Mouse (Mus musculus) lung, embryonic 14.5 days (tissue): Measurements from ENCODE around the gene Xrcc6. TPM values are rescaled to one million over a fixed set of nuclear protein-coding genes. Genes with fewer than 3 reads are reported as not detected.

Experiments used
- ATAC-seq: fragments of 200-750 bp; cut with Nextera tagmentation; 2 replicates; pipeline ENCODE4 v1.8.0; 2017; ENCODE audit warnings: mild to moderate bottlenecking, moderate TSS enrichment, moderate library complexity; ENCODE audit not compliant: insufficient read depth
- DNase-seq: peaks from one replicate; pipeline ENCODE4 v3.0.0-alpha.2; 2015
- H3K27ac ChIP-seq: fragments of 300-500 bp; sonication (generic); 2 replicates; pipeline ENCODE4 v1.5.1; 2014; ENCODE audit warnings: low read depth, mild to moderate bottlenecking, moderate library complexity
- H3K27me3 ChIP-seq: fragments of 300-500 bp; sonication (generic); 2 replicates; pipeline ENCODE4 v1.6.1; 2014; ENCODE audit warnings: low read length, control low read depth; ENCODE audit not compliant: insufficient read depth
- H3K36me3 ChIP-seq: fragments of 300-500 bp; sonication (generic); 2 replicates; pipeline ENCODE4 v1.6.1; 2014; ENCODE audit warnings: control low read depth; ENCODE audit not compliant: insufficient read depth
- H3K4me1 ChIP-seq: fragments of 300-500 bp; sonication (generic); 2 replicates; pipeline ENCODE4 v1.6.1; 2014; ENCODE audit warnings: antibody characterized with exemption, control low read depth; ENCODE audit not compliant: insufficient read depth
- H3K4me2 ChIP-seq: fragments of 300-500 bp; sonication (generic); 2 replicates; pipeline ENCODE4 v1.6.1; 2014; ENCODE audit warnings: mild to moderate bottlenecking
- H3K4me3 ChIP-seq: fragments of 300-500 bp; sonication (generic); 2 replicates; pipeline ENCODE4 v1.5.1; 2014; ENCODE audit warnings: low read depth, low read length
- H3K9ac ChIP-seq: fragments of 300-500 bp; sonication (generic); 2 replicates; pipeline ENCODE4 v1.6.1; 2014
- H3K9me3 ChIP-seq: fragments of 300-500 bp; sonication (generic); 2 replicates; pipeline ENCODE4 v1.6.1; 2016; ENCODE audit warnings: low read depth, low read length, control low read depth
- CTCF ChIP-seq: IDR thresholded peaks from 2 replicates; pipeline ENCODE4 v1.5.1; 2016; ENCODE audit warnings: antibody characterized with exemption, low read depth
- WGBS: fragments of 180-500 bp; shearing (Covaris S2); extraction: QIAGEN DNeasy Blood & Tissue Kit; methylation state at CpG from one replicate; pipeline ENCODE4 v1.1.7; 2014; 5-methylcytosine and 5-hydroxymethylcytosine counted together
- polyA plus RNA-seq: library from polyadenylated mRNA; unstranded; fragments of >200 nt; fragmentation: Nextera tagmentation; extraction: Ambion mirVana; gene quantifications from 2 replicates; pipeline ENCODE4 v1.2.1, GENCODE M21; 2014

Gene Xrcc6
- 92.5 and 93.1 TPM in 2 replicates for polyA plus RNA-seq

- no peaks in the 10 kb centered on the region for H3K36me3 ChIP-seq
- H3K4me1 ChIP-seq: peaks cover 5% of the 10 kb centered on the region; the same call in 1 of the 2 replicates
- no peak within 1 kb of the TSS for H3K27ac ChIP-seq
- 79% methylated on average over 3 of the region's 3 CpGs for WGBS
- no peak within 1 kb of the TSS for H3K9ac ChIP-seq
- H3K9me3 ChIP-seq: no peaks in the 10 kb centered on the region
- no peak within 1 kb of the TSS for H3K4me2 ChIP-seq
- no peaks in the 10 kb centered on the region for H3K27me3 ChIP-seq
- ATAC-seq (no peak), DNase-seq (no peak)
- no peak within 1 kb of the TSS for H3K4me3 ChIP-seq
- no peak for TF ChIP-seq CTCF
These were observed at the start of gene Xrcc6 for GRCm38 (mm10) chr15:81987646-81988045. Gene Xrcc6 (plus strand): TSS chr15:81987835.

- peak; percentile 74 for TF ChIP-seq CTCF
- Histone ChIP-seq H3K9me3 (no peaks in the 10 kb centered on the region), H3K27me3 (no peaks in the 10 kb centered on the region), H3K4me3 (no peak overlapping the region), H3K9ac (no peak overlapping the region), H3K27ac (no peak overlapping the region), H3K4me1 (peaks cover 12% of the 10 kb centered on the region), H3K36me3 (no peaks in the 10 kb centered on the region), H3K4me2 (peak overlapping the region; percentile 70; the same call in 1 of the 2 replicates)
- ATAC-seq: no peak
- peak; percentile 58 for DNase-seq
- WGBS: 27% methylated on average over 2 of the region's 2 CpGs
These were observed 49.4 kb upstream of the Xrcc6 start for GRCm38 (mm10) chr15:81938246-81938645.

GRCm38 (mm10) chr15:81939157-81939715 is 48.4 kb upstream of the Xrcc6 start:
- H3K4me1 ChIP-seq: peaks cover 12% of the 10 kb centered on the region
- 85% methylated on average over 10 of the region's 10 CpGs for WGBS
- ATAC-seq: no peak

GRCm38 (mm10) chr15:81939774-81940173 is 47.9 kb upstream of the Xrcc6 start:
- Histone ChIP-seq H3K9me3 (no peaks in the 10 kb centered on the region), H3K36me3 (no peaks in the 10 kb centered on the region), H3K4me2 (no peak overlapping the region), H3K4me1 (peaks cover 12% of the 10 kb centered on the region), H3K4me3 (no peak overlapping the region), H3K27ac (no peak overlapping the region), H3K9ac (no peak overlapping the region), H3K27me3 (no peaks in the 10 kb centered on the region)
- ATAC-seq (no peak), DNase-seq (no peak)
- TF ChIP-seq CTCF: no peak
- WGBS: 69% methylated on average over 4 of the region's 4 CpGs

More at GRCm38 (mm10) chr15:81939157-81939715, 48.4 kb upstream of the Xrcc6 start:
- DNase-seq: no peak
- Histone ChIP-seq H3K9me3 (no peaks in the 10 kb centered on the region), H3K27ac (no peak overlapping the region), H3K4me3 (no peak overlapping the region), H3K4me2 (no peak overlapping the region), H3K9ac (no peak overlapping the region), H3K36me3 (no peaks in the 10 kb centered on the region), H3K27me3 (no peaks in the 10 kb centered on the region)
- no peak for TF ChIP-seq CTCF

- DNase-seq (no peak), ATAC-seq (no peak)
- Histone ChIP-seq H3K36me3 (no peaks in the 10 kb centered on the region), H3K9ac (no peak overlapping the region), H3K4me2 (no peak overlapping the region), H3K4me1 (peaks cover 12% of the 10 kb centered on the region), H3K4me3 (no peak overlapping the region), H3K9me3 (no peaks in the 10 kb centered on the region), H3K27me3 (no peaks in the 10 kb centered on the region), H3K27ac (no peak overlapping the region)
- TF ChIP-seq CTCF: no peak
- WGBS: 86% methylated on average over 5 of the region's 5 CpGs
These were observed 47.4 kb upstream of the Xrcc6 start for GRCm38 (mm10) chr15:81940219-81940618.

- no peak for DNase-seq
- H3K9me3 ChIP-seq: no peaks in the 10 kb centered on the region
- no peak for ATAC-seq
- no peak overlapping the region for H3K9ac ChIP-seq
- TF ChIP-seq CTCF: no peak; the same call in 1 of the 2 replicates
- no peaks in the 10 kb centered on the region for H3K36me3 ChIP-seq
- no peak overlapping the region for H3K4me3 ChIP-seq
- WGBS: 86% methylated on average over 2 of the region's 2 CpGs
- H3K27me3 ChIP-seq: no peaks in the 10 kb centered on the region
- no peak overlapping the region for H3K27ac ChIP-seq
- no peak overlapping the region for H3K4me2 ChIP-seq
- peaks cover 11% of the 10 kb centered on the region for H3K4me1 ChIP-seq
These were observed 46.6 kb upstream of the Xrcc6 start for GRCm38 (mm10) chr15:81941010-81941409.

GRCm38 (mm10) chr15:81943176-81943749 is 44.4 kb upstream of the Xrcc6 start:
- 16% methylated on average over 9 of the region's 9 CpGs for WGBS
- Histone ChIP-seq H3K4me1 (no peaks in the 10 kb centered on the region), H3K27ac (no peak overlapping the region), H3K27me3 (no peaks in the 10 kb centered on the region), H3K9me3 (no peaks in the 10 kb centered on the region), H3K4me3 (no peak overlapping the region), H3K36me3 (no peaks in the 10 kb centered on the region), H3K4me2 (no peak overlapping the region), H3K9ac (no peak overlapping the region)
- TF ChIP-seq CTCF: no peak
- DNase-seq (no peak), ATAC-seq (no peak)
